Mouse (Mus musculus) megakaryocyte progenitor cell, adult 5-6 weeks (primary cell): Measurements from ENCODE around the gene Ssx2ip. TPM values are rescaled to one million over a fixed set of nuclear protein-coding genes. Genes with fewer than 3 reads are reported as not detected.
A peak's percentile ranks its signal among the peaks of the same experiment; 100 is the strongest.

Experiments used
- ATAC-seq: replicated peaks from 2 replicates; pipeline ENCODE4 v1.8.0; 2016; ENCODE audit warnings: mild to moderate bottlenecking, moderate TSS enrichment, inconsistent platforms; ENCODE audit not compliant: poor library complexity
- total RNA-seq, 2 experiments: library from RNA; stranded (forward) in 1 of 2; stranded (reverse) in 1 of 2; fragments of 157-497, 149-512 nt in 1 of 2; fragments of 200-1000 nt in 1 of 2; gene quantifications; 2 replicates each; pipeline versions ENCODE4 v1.2.3 to v1.2.4; 2015 to 2017

The Ssx2ip gene
- total RNA-seq, 2 experiments from 2014 or later = 16.2 to 22.1 TPM

DNA sequence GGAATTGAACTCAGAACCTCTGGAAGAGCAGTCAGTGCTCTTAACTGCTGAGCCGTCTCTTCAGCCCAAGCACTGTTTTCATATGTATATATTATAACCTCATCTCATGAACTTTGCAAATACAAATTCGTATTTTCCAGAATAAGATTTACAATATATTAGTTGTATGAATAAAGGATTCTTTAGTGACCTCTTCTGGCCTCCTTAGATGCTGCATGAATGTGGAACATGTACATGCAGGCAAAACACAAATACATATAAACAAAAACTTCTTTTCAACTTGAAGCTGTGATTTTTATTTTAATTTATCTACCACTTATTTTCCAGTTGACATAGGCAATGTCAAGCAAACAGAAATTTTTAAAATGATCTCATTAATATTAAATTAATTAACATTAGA lies 77.6 kb downstream of the Ssx2ip start:
- no peak for ATAC-seq

DNA sequence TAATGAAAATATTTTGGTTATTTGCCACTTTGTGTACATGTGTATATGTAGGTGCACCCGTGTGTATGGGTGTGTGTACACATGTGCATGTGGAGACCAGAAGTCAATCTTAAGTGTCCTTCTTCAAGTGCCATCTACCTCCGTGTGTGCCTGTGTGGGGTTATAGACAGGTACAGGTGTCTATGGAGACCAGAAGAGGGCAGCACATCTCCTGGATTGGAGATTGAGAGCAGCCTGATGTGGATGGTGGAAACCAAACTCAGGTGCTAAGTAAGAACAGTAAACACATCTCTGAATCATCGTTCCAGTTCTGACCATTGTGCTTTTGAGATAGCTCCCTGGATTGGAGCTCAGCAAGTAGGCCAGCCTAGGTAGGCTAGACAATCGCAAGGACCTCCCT lies 82.0 kb downstream of the Ssx2ip start:
- peak; percentile 42; the same call in 1 of the 2 replicates for ATAC-seq

Other genes starting within 250 kb of the Ssx2ip start
- not detected in 2 replicates for gene Lpar3, start 183.7 kb upstream of the Ssx2ip start, total RNA-seq (2015)
- not detected in 2 replicates for gene Lpar3, start 183.7 kb upstream of the Ssx2ip start, total RNA-seq (2017)
- gene Ctbs, start 45.2 kb downstream of the Ssx2ip start, total RNA-seq (2015) = 12.5 and 17.0 TPM in 2 replicates
- 9.9 and 10.5 TPM in 2 replicates for gene Ctbs, start 45.2 kb downstream of the Ssx2ip start, total RNA-seq (2017)
- 9.1 TPM in 2 replicates for gene Spata1, start 95.1 kb downstream of the Ssx2ip start, total RNA-seq (2015)
- gene Spata1, start 95.1 kb downstream of the Ssx2ip start, total RNA-seq (2017) = 13.6 and 14.6 TPM in 2 replicates
- 294 and 360 TPM in 2 replicates for gene Gng5, start 95.2 kb downstream of the Ssx2ip start, total RNA-seq (2015)
- gene Gng5, start 95.2 kb downstream of the Ssx2ip start, total RNA-seq (2017) = 127 and 170 TPM in 2 replicates
- gene Rpf1, start 116.8 kb downstream of the Ssx2ip start, total RNA-seq (2015) = 81.7 and 81.8 TPM in 2 replicates
- 90.2 and 95.2 TPM in 2 replicates for gene Rpf1, start 116.8 kb downstream of the Ssx2ip start, total RNA-seq (2017)
- not detected in 2 replicates for gene Uox, start 165.8 kb downstream of the Ssx2ip start, total RNA-seq (2015)
- gene Uox, start 165.8 kb downstream of the Ssx2ip start, total RNA-seq (2017) = not detected in 2 replicates
- not detected in 2 replicates for gene Dnase2b, start 211.0 kb downstream of the Ssx2ip start, total RNA-seq (2015)
- gene Dnase2b, start 211.0 kb downstream of the Ssx2ip start, total RNA-seq (2017) = 0.14 TPM in 1 of 2 replicates, not detected in the other
- gene 4930503B20Rik, start 246.7 kb downstream of the Ssx2ip start, total RNA-seq (2015) = not detected in 2 replicates
- gene 4930503B20Rik, start 246.7 kb downstream of the Ssx2ip start, total RNA-seq (2017) = 0.34 TPM in 1 of 2 replicates, not detected in the other